Mouse (Mus musculus): ENCODE measurements at regions not wholly inside any gene's neighbourhood (a gene's known extent, or its start where the extent isn't known, plus 50 kb on each side); places are given as distances from the start of the nearest gene placed in this dataset.
A peak's percentile ranks its signal among the peaks of the same experiment; 100 is the strongest.

DNA sequence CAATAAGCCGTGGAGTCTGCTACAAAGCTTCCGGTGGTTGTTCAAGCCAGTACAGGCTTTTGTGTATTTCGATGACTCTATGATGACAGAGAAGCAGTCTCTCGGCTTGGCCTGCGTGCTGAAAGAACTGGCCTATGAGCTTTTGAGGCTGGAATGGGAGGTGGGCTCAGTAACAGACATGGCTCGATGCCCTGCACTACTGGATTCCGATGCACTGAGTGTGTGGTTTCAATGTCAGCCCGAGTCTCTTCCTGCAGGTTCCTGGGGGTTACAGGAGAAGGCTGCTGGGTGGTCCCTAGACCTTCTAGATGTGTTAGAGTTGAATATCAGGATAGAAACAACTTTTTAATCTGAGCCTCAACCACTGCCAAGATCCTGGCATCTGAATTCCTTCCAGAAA lies 53.2 kb downstream of the Gm815 start:
- Histone ChIP-seq H3K4me2 (no peak overlapping the region), H3K27ac (no peak overlapping the region), H3K9ac (no peak overlapping the region), H3K4me3 (no peak overlapping the region), H3K27me3 (replicated peaks) (no peaks in the 10 kb centered on the region), H3K9me3 (no peaks in the 10 kb centered on the region), H3K36me3 (replicated peaks) (no peaks in the 10 kb centered on the region), H3K4me1 (no peaks in the 10 kb centered on the region)
- ATAC-seq (replicated peaks): no peak
- 77% methylated on average over 8 of the region's 8 CpGs for WGBS

GRCm38 (mm10) chr19:26944006-26944405 lies 58.3 kb downstream of the Gm815 start:
- Histone ChIP-seq H3K9me3 (no peaks in the 10 kb centered on the region), H3K9ac (no peak overlapping the region), H3K4me2 (no peak overlapping the region), H3K4me3 (no peak overlapping the region), H3K27me3 (replicated peaks) (no peaks in the 10 kb centered on the region), H3K27ac (no peak overlapping the region), H3K36me3 (replicated peaks) (no peaks in the 10 kb centered on the region), H3K4me1 (no peaks in the 10 kb centered on the region)
- WGBS: 90% methylated on average over 2 of the region's 2 CpGs
- ATAC-seq (replicated peaks): no peak

DNA sequence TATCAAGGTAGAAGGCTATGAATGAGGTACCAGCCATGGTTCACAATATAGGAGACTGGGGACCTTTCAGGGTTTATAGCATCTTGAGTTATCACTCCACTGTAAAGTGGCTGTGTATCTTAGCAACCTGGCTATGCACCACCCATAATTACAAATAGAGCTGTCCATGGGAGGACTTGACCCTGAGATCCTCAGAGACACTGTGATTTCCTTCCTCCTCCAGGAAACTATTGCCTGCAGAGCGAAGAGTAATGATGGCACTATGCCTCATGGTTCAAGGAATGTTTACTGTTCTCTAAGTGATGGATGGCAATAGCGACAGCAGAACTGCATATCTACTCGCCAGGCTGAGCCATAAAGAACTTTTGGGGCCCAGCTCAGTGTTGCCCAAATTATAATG lies 60.9 kb downstream of the Gm815 start:
- WGBS: 97% methylated on average over 3 of the region's 3 CpGs
- Histone ChIP-seq H3K9ac (no peak overlapping the region), H3K27me3 (replicated peaks) (no peaks in the 10 kb centered on the region), H3K9me3 (no peaks in the 10 kb centered on the region), H3K27ac (no peak overlapping the region), H3K4me3 (no peak overlapping the region), H3K4me2 (no peak overlapping the region), H3K36me3 (replicated peaks) (no peaks in the 10 kb centered on the region), H3K4me1 (no peaks in the 10 kb centered on the region)
- ATAC-seq (replicated peaks): no peak

DNA sequence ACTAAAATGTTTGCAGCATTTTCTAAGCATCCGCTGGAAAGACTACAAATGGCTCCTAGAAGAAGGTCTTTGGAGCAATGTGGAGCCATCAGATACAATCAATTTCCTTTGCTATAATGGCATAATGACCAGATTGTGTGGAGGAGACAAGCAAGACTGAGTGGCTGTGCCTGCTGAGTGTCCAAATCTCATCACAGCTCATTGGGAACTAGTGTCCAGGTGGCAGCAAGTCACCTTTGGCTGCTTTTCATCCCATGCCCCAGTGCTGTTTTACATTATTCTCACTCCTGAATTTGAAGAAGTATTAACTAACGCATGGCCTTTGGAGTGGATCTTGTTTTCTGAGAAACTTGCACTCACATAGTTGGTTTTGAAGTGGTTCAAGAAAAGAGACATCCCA lies 62.8 kb downstream of the Gm815 start:
- no peak overlapping the region for H3K27ac ChIP-seq
- no peaks in the 10 kb centered on the region for H3K27me3 ChIP-seq (replicated peaks)
- no peak for ATAC-seq (replicated peaks)
- no peaks in the 10 kb centered on the region for H3K9me3 ChIP-seq
- H3K9ac ChIP-seq: no peak overlapping the region
- no peaks in the 10 kb centered on the region for H3K4me1 ChIP-seq
- no peak overlapping the region for H3K4me3 ChIP-seq
- 97% methylated on average over 2 of the region's 2 CpGs for WGBS
- H3K36me3 ChIP-seq (replicated peaks): no peaks in the 10 kb centered on the region
- H3K4me2 ChIP-seq: no peak overlapping the region

DNA sequence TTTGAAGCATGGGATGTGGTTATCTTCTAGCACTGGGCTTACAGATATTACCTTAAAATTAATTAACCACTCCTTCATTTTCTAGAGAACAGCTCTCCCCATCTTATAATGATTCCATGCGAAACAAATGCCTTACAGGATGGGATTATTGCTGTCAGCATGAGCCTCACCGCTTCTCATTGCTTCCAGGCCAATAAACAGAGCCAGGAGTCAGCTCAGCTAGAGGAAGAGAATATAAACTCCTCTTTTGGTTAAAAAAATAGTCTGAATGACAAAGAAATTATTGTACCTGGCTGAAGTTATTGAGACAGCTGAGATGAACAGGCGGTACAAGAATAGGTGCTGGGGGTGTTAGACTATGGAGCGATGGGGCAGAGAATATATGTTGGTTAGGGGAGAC lies 63.5 kb downstream of the Gm815 start:
- WGBS: 81% methylated on average over 4 of the region's 4 CpGs
- Histone ChIP-seq H3K9ac (no peak overlapping the region), H3K4me2 (no peak overlapping the region), H3K4me3 (no peak overlapping the region), H3K4me1 (no peaks in the 10 kb centered on the region), H3K27ac (no peak overlapping the region), H3K9me3 (no peaks in the 10 kb centered on the region), H3K36me3 (replicated peaks) (no peaks in the 10 kb centered on the region), H3K27me3 (replicated peaks) (no peaks in the 10 kb centered on the region)
- no peak for ATAC-seq (replicated peaks)

- WGBS: 74% methylated on average over 8 of the region's 8 CpGs
- H3K9ac ChIP-seq: no peak overlapping the region
- no peak overlapping the region for H3K4me2 ChIP-seq
- no peaks in the 10 kb centered on the region for H3K27me3 ChIP-seq (replicated peaks)
- H3K36me3 ChIP-seq (replicated peaks): no peaks in the 10 kb centered on the region
- H3K4me3 ChIP-seq: no peak overlapping the region
- H3K4me1 ChIP-seq: no peaks in the 10 kb centered on the region
- no peak overlapping the region for H3K27ac ChIP-seq
- ATAC-seq (replicated peaks): no peak
- H3K9me3 ChIP-seq: no peaks in the 10 kb centered on the region
Measured at GRCm38 (mm10) chr19:26953348-26953747, 67.7 kb downstream of the Gm815 start.

GRCm38 (mm10) chr19:26966055-26966760 lies 80.5 kb downstream of the Gm815 start:
- Histone ChIP-seq H3K9ac (no peak overlapping the region), H3K9me3 (no peaks in the 10 kb centered on the region), H3K27ac (no peak overlapping the region), H3K27me3 (replicated peaks) (no peaks in the 10 kb centered on the region), H3K4me3 (no peak overlapping the region), H3K36me3 (replicated peaks) (no peaks in the 10 kb centered on the region), H3K4me1 (no peaks in the 10 kb centered on the region), H3K4me2 (no peak overlapping the region)
- WGBS: 90% methylated on average over 6 of the region's 6 CpGs
- ATAC-seq (replicated peaks): no peak

GRCm38 (mm10) chr19:26973058-26973457 lies 87.4 kb downstream of the Gm815 start:
- no peaks in the 10 kb centered on the region for H3K27me3 ChIP-seq (replicated peaks)
- no peak overlapping the region for H3K27ac ChIP-seq
- WGBS: 63% methylated on average over 1 of the region's 1 CpGs
- no peak overlapping the region for H3K4me3 ChIP-seq
- peak; percentile 61; the same call in 1 of the 2 replicates for ATAC-seq (replicated peaks)
- H3K9me3 ChIP-seq: no peaks in the 10 kb centered on the region
- H3K4me2 ChIP-seq: no peak overlapping the region
- H3K9ac ChIP-seq: no peak overlapping the region
- no peaks in the 10 kb centered on the region for H3K36me3 ChIP-seq (replicated peaks)
- H3K4me1 ChIP-seq: peaks cover 19% of the 10 kb centered on the region

DNA sequence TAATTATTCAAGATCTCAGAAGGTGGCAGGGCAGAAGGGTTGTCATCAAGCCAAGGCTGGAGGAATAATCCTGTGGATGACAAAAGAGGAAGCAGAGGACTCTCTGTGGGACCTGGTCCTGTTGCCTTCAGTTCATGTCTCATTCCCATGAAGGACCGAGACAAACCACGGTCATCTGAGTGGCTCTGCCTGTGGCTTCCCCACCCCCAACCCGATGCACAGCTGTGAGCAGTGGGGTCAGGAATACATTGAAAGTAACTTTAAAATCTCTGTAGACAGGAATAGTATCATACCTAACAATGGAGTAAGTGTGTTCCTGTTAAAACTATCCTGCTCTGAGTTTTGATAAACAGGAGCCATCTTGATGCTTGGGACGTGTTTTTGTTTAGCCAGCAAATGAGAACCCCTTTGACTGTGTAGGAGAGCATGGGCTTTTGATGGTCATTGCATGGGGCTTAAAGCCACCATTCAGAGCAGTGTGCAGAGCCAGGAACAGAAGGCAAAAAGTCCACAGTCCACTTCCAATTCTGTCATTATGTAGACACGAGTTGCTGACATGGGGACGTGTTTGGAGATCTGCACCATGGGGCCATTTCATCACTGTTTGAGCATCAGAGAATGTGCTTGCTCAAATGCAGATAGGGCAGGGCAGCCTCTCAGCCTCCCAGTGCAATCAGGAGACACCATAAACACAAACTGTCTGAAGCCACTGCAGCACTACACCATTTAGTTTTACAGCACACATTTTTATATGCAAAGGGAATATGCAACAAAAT lies 88.3 kb downstream of the Gm815 start:
- ATAC-seq (replicated peaks): no peak
- H3K4me1 ChIP-seq: peaks cover 25% of the 10 kb centered on the region
- WGBS: 74% methylated on average over 6 of the region's 6 CpGs

DNA sequence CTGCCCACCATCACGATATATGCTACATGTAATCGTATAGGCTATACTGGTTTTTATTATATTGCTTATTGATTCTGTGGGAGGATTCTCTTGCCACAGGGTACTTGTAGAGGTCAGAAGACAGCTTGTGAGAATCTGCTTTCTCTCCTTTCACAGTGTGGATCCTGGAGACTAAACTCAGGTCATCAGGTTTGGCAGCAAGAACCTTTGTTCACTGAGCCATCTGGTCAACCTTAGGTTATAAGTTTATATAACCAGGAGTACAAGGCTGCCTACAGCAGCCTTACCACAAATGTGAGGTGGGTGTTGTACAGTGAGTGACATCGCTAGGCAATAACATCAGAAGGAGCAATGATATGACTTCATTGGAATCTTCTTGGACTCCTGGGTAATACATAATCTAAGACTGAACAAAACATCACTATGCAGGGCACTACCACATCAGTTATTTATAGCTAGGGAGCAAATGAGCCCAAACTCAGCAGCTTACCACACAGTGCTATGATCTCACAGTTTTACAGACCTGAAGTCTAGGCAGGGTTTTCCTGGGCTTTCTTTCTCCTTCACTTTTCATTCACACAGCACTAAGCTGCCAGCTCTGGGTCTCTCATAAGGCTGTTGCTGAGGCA lies 89.0 kb downstream of the Gm815 start:
- Histone ChIP-seq H3K4me2 (no peak overlapping the region), H3K9ac (no peak overlapping the region), H3K9me3 (no peaks in the 10 kb centered on the region), H3K36me3 (replicated peaks) (no peaks in the 10 kb centered on the region), H3K27ac (no peak overlapping the region), H3K4me1 (peaks cover 25% of the 10 kb centered on the region), H3K4me3 (no peak overlapping the region), H3K27me3 (replicated peaks) (no peaks in the 10 kb centered on the region)
- no peak for ATAC-seq (replicated peaks)
- 96% methylated on average over 3 of the region's 3 CpGs for WGBS

More for the DNA sequence above, 88.3 kb downstream of the Gm815 start:
- no peak overlapping the region for H3K4me3 ChIP-seq
- H3K4me2 ChIP-seq: no peak overlapping the region
- H3K27me3 ChIP-seq (replicated peaks): no peaks in the 10 kb centered on the region
- H3K9ac ChIP-seq: no peak overlapping the region
- H3K9me3 ChIP-seq: no peaks in the 10 kb centered on the region
- H3K36me3 ChIP-seq (replicated peaks): no peaks in the 10 kb centered on the region
- H3K27ac ChIP-seq: no peak overlapping the region

- H3K27ac ChIP-seq: peak overlapping the region; percentile 72
- 24% methylated on average over 7 of the region's 7 CpGs for WGBS
- peak; percentile 43 for ATAC-seq (replicated peaks)
- H3K4me2 ChIP-seq: no peak overlapping the region
- H3K9me3 ChIP-seq: no peaks in the 10 kb centered on the region
- H3K4me1 ChIP-seq: peaks cover 25% of the 10 kb centered on the region
- H3K4me3 ChIP-seq: no peak overlapping the region
- H3K36me3 ChIP-seq (replicated peaks): no peaks in the 10 kb centered on the region
- no peaks in the 10 kb centered on the region for H3K27me3 ChIP-seq (replicated peaks)
- H3K9ac ChIP-seq: no peak overlapping the region
Measured at GRCm38 (mm10) chr19:26976604-26977322, 91.1 kb downstream of the Gm815 start.

Measured in midbrain, embryonic 15.5 days (tissue).